Mouse (Mus musculus): ENCODE results near the gene Prokr2. TPM values are rescaled to one million over a fixed set of nuclear protein-coding genes. Genes with fewer than 3 reads are reported as not detected.
"Not testable (repeated sequence)": the region's sequence is repeated elsewhere in the genome, so short reads cannot be mapped to it uniquely, and the experiment has no call there.

Prokr2 gene
- polyA plus RNA-seq, 1 experiment from 2014 or later, result 1.5 TPM

- H3K9me3 ChIP-seq (replicated peaks; ENCODE audit: control insufficient read depth, low read length), result no peaks in the 10 kb centered on the region
These were observed 83.8 kb downstream of the Prokr2 start for GRCm38 (mm10) chr2:132301436-132301835.

GRCm38 (mm10) chr2:132298250-132298649 lies 87.0 kb downstream of the Prokr2 start:
- Histone ChIP-seq H3K4me2 (ENCODE audit: low read depth, low read length) (no peak overlapping the region), H3K27me3 (ENCODE audit: control insufficient read depth, insufficient read depth, low read length) (no peaks in the 10 kb centered on the region), H3K36me3 (ENCODE audit: control insufficient read depth, insufficient read depth) (peaks cover 55% of the 10 kb centered on the region), H3K4me3 (ENCODE audit: low read length) (no peak overlapping the region), H3K27ac (ENCODE audit: low read length) (no peak overlapping the region), H3K9me3 (replicated peaks; ENCODE audit: control insufficient read depth, low read length) (no peaks in the 10 kb centered on the region), H3K4me1 (ENCODE audit: control insufficient read depth, insufficient read depth, low read length) (peaks cover 4% of the 10 kb centered on the region), H3K9ac (ENCODE audit: low read length) (no peak overlapping the region)
- no peak for ATAC-seq (replicated peaks; ENCODE audit: extremely low read depth, insufficient read depth, low FRiP score)
- WGBS, result 89% methylated on average over 4 of the region's 4 CpGs

More at GRCm38 (mm10) chr2:132301436-132301835, 83.8 kb downstream of the Prokr2 start:
- H3K4me3 ChIP-seq (ENCODE audit: low read length), result no peak overlapping the region
- peaks cover 52% of the 10 kb centered on the region for H3K36me3 ChIP-seq (ENCODE audit: control insufficient read depth, insufficient read depth)
- H3K9ac ChIP-seq (ENCODE audit: low read length), result no peak overlapping the region
- no peaks in the 10 kb centered on the region for H3K4me1 ChIP-seq (ENCODE audit: control insufficient read depth, insufficient read depth, low read length)
- H3K27me3 ChIP-seq (ENCODE audit: control insufficient read depth, insufficient read depth, low read length), result no peaks in the 10 kb centered on the region
- no peak overlapping the region for H3K27ac ChIP-seq (ENCODE audit: low read length)
- ATAC-seq (replicated peaks; ENCODE audit: extremely low read depth, insufficient read depth, low FRiP score), result no peak
- no peak overlapping the region for H3K4me2 ChIP-seq (ENCODE audit: low read depth, low read length)
- WGBS, result 94% methylated on average over 4 of the region's 4 CpGs

- Histone ChIP-seq H3K4me1 (ENCODE audit: control insufficient read depth, insufficient read depth, low read length) (peaks cover 36% of the 10 kb centered on the region), H3K27ac (ENCODE audit: low read length) (no peak overlapping the region), H3K36me3 (ENCODE audit: control insufficient read depth, insufficient read depth) (peaks cover 29% of the 10 kb centered on the region), H3K4me2 (ENCODE audit: low read depth, low read length) (no peak overlapping the region), H3K27me3 (ENCODE audit: control insufficient read depth, insufficient read depth, low read length) (no peaks in the 10 kb centered on the region), H3K9me3 (replicated peaks; ENCODE audit: control insufficient read depth, low read length) (no peaks in the 10 kb centered on the region), H3K9ac (ENCODE audit: low read length) (no peak overlapping the region), H3K4me3 (ENCODE audit: low read length) (no peak overlapping the region)
- no peak for ATAC-seq (replicated peaks; ENCODE audit: extremely low read depth, insufficient read depth, low FRiP score)
- WGBS, result 79% methylated on average over 10 of the region's 10 CpGs
These were observed 91.4 kb downstream of the Prokr2 start for GRCm38 (mm10) chr2:132293694-132294450.

DNA sequence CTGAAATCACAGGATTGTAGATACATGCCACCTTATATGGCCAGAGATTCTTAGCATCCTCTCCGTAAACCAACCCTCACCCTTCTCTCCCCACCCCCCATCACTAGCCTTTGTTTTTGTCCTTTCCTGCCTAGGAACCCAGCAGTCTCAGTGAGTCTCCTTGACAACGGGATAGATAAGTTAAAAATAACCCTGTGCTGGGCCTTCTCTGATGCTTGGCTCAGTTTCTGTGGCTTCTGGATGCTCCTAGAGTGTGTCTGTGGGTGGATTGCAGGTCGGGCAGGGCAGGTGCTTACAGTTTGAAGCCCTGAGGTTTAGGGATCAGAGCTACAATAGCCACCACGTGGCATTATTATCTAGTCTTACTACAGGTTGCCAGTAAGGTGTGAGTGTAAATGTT lies 93.2 kb downstream of the Prokr2 start:
- ATAC-seq (replicated peaks; ENCODE audit: extremely low read depth, insufficient read depth, low FRiP score), result peak; percentile 81
- H3K36me3 ChIP-seq (ENCODE audit: control insufficient read depth, insufficient read depth), result peaks cover 15% of the 10 kb centered on the region
- no peak overlapping the region for H3K9ac ChIP-seq (ENCODE audit: low read length)
- no peak overlapping the region for H3K4me3 ChIP-seq (ENCODE audit: low read length)
- H3K9me3 ChIP-seq (replicated peaks; ENCODE audit: control insufficient read depth, low read length), result no peaks in the 10 kb centered on the region
- H3K27me3 ChIP-seq (ENCODE audit: control insufficient read depth, insufficient read depth, low read length), result no peaks in the 10 kb centered on the region
- WGBS, result 7% methylated on average over 4 of the region's 4 CpGs
- H3K27ac ChIP-seq (ENCODE audit: low read length), result peak overlapping the region; percentile 54
- H3K4me2 ChIP-seq (ENCODE audit: low read depth, low read length), result peak overlapping the region; percentile 40
- peaks cover 36% of the 10 kb centered on the region for H3K4me1 ChIP-seq (ENCODE audit: control insufficient read depth, insufficient read depth, low read length)

- H3K27ac ChIP-seq (ENCODE audit: low read length), result peak overlapping the region; percentile 54
- 65% methylated on average over 3 of the region's 3 CpGs for WGBS
- no peak for ATAC-seq (replicated peaks; ENCODE audit: extremely low read depth, insufficient read depth, low FRiP score)
- no peaks in the 10 kb centered on the region for H3K27me3 ChIP-seq (ENCODE audit: control insufficient read depth, insufficient read depth, low read length)
- H3K4me1 ChIP-seq (ENCODE audit: control insufficient read depth, insufficient read depth, low read length), result peaks cover 41% of the 10 kb centered on the region
- H3K4me2 ChIP-seq (ENCODE audit: low read depth, low read length), result peak overlapping the region; percentile 40; the same call in 1 of the 2 replicates
- H3K36me3 ChIP-seq (ENCODE audit: control insufficient read depth, insufficient read depth), result peaks cover 14% of the 10 kb centered on the region
- no peaks in the 10 kb centered on the region for H3K9me3 ChIP-seq (replicated peaks; ENCODE audit: control insufficient read depth, low read length)
- no peak overlapping the region for H3K4me3 ChIP-seq (ENCODE audit: low read length)
- peak overlapping the region; percentile 3; the same call in 1 of the 2 replicates for H3K9ac ChIP-seq (ENCODE audit: low read length)
These were observed 94.0 kb downstream of the Prokr2 start for GRCm38 (mm10) chr2:132291265-132291664.

DNA sequence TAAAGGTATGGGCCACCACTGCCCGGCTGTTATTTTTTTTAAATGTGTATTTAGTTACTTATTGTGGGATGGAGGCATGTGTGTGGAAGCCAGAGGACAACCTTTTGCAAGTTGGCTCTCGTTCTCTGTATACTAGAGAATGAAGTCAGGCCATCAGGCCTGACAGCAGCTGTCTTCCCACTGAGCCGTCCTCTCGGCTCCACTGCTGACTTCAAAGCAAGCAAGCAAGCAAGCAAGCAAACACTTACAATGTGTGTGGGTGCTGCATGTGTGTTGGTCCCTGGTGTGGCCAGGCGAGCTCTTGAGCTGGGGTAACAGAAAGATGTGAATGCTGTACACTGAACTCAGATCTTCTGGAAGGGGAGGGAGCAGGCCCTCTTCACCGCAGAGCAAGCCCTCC lies 94.4 kb downstream of the Prokr2 start:
- WGBS, result 72% methylated on average over 6 of the region's 6 CpGs

DNA sequence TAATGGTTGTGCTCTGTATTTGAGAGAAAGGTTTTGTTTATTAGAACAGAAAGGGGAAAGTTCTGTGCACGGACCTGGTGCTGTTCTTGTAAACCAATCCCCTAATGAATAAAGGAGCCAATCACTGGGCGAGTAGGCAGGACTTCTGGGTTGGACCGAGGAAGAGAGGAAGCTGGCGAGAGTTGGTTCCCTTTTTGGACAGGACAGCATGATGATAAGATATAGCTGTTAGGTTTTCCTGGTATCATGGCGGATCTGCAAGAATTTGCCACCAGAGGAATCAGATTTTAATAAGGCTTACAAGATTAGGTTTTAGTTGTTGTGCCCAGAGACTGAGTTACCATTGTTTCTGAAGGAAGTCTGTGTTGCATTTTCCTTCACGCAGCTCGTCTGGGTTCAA lies 96.0 kb downstream of the Prokr2 start:
- not testable (repeated sequence) for H3K4me2 ChIP-seq (ENCODE audit: low read depth, low read length); H3K9me3 ChIP-seq (replicated peaks; ENCODE audit: control insufficient read depth, low read length); H3K9ac ChIP-seq (ENCODE audit: low read length); H3K27me3 ChIP-seq (ENCODE audit: control insufficient read depth, insufficient read depth, low read length); H3K4me3 ChIP-seq (ENCODE audit: low read length); H3K36me3 ChIP-seq (ENCODE audit: control insufficient read depth, insufficient read depth); H3K27ac ChIP-seq (ENCODE audit: low read length); ATAC-seq (replicated peaks; ENCODE audit: extremely low read depth, insufficient read depth, low FRiP score)
- peaks cover 50% of the 10 kb centered on the region for H3K4me1 ChIP-seq (ENCODE audit: control insufficient read depth, insufficient read depth, low read length)
- WGBS, result 55% methylated on average over 5 of the region's 7 CpGs

More for the DNA sequence above, 94.4 kb downstream of the Prokr2 start:
- no peak overlapping the region for H3K4me3 ChIP-seq (ENCODE audit: low read length)
- H3K27me3 ChIP-seq (ENCODE audit: control insufficient read depth, insufficient read depth, low read length), result no peaks in the 10 kb centered on the region
- peak overlapping the region; percentile 3; the same call in 1 of the 2 replicates for H3K9ac ChIP-seq (ENCODE audit: low read length)
- H3K9me3 ChIP-seq (replicated peaks; ENCODE audit: control insufficient read depth, low read length), result no peaks in the 10 kb centered on the region
- peak overlapping the region; percentile 54 for H3K27ac ChIP-seq (ENCODE audit: low read length)
- H3K36me3 ChIP-seq (ENCODE audit: control insufficient read depth, insufficient read depth), result peaks cover 11% of the 10 kb centered on the region
- no peak for ATAC-seq (replicated peaks; ENCODE audit: extremely low read depth, insufficient read depth, low FRiP score)
- H3K4me2 ChIP-seq (ENCODE audit: low read depth, low read length), result no peak overlapping the region
- peaks cover 44% of the 10 kb centered on the region for H3K4me1 ChIP-seq (ENCODE audit: control insufficient read depth, insufficient read depth, low read length)

Other genes starting within 250 kb of the Prokr2 start
- 9.5 and 10.4 TPM in 2 replicates for gene Slc23a2, start 240.3 kb downstream of the Prokr2 start, polyA plus RNA-seq (2015; fragmentation: Nextera tagmentation; extraction: Ambion mirVana)
- 37.3 and 46.5 TPM in 2 replicates for gene Tmem230, start 137.6 kb downstream of the Prokr2 start, polyA plus RNA-seq (2015; fragmentation: Nextera tagmentation; extraction: Ambion mirVana)
- 151 and 206 TPM in 2 replicates for gene Pcna, start 132.1 kb downstream of the Prokr2 start, polyA plus RNA-seq (2015; fragmentation: Nextera tagmentation; extraction: Ambion mirVana)
- gene Cds2, start 122.3 kb downstream of the Prokr2 start, polyA plus RNA-seq (2015; fragmentation: Nextera tagmentation; extraction: Ambion mirVana), result 24.6 and 28.2 TPM in 2 replicates
- gene Gpcpd1, start 202.3 kb upstream of the Prokr2 start, polyA plus RNA-seq (2015; fragmentation: Nextera tagmentation; extraction: Ambion mirVana), result 25.4 and 28.8 TPM in 2 replicates

All from heart, embryonic 16.5 days (tissue).